Mouse (Mus musculus): ENCODE results near the gene Dennd5b. TPM values are rescaled to one million over a fixed set of nuclear protein-coding genes. Genes with fewer than 3 reads are reported as not detected.

Gene Dennd5b
- polyA plus RNA-seq, 1 experiment from 2014 or later, result 12.1 TPM

- no peak overlapping the region for H3K4me3 ChIP-seq (ENCODE audit: low read depth, low read length)
- H3K36me3 ChIP-seq (ENCODE audit: control insufficient read depth, insufficient read depth, low read length), result no peaks in the 10 kb centered on the region; the same call in 1 of the 2 replicates
- H3K27me3 ChIP-seq (ENCODE audit: control insufficient read depth, insufficient read depth, low read length), result no peaks in the 10 kb centered on the region
- no peak overlapping the region for H3K9ac ChIP-seq (replicated peaks; ENCODE audit: low read depth, low read length)
- no peak for ATAC-seq (ENCODE audit: insufficient number of reproducible peaks, insufficient read depth, low FRiP score, low read depth)
- no peak overlapping the region for H3K27ac ChIP-seq (ENCODE audit: low read length)
- H3K4me1 ChIP-seq (ENCODE audit: control insufficient read depth, insufficient read depth, low read length), result no peaks in the 10 kb centered on the region
- WGBS, result 79% methylated on average over 5 of the region's 5 CpGs
- H3K4me2 ChIP-seq (replicated peaks; ENCODE audit: low read depth, low read length), result no peak overlapping the region
- no peaks in the 10 kb centered on the region for H3K9me3 ChIP-seq (ENCODE audit: control insufficient read depth, low read depth, low read length)
Measured at GRCm38 (mm10) chr6:149018431-149018830, 83.0 kb downstream of the Dennd5b start.

- Histone ChIP-seq H3K9me3 (ENCODE audit: control insufficient read depth, low read depth, low read length) (no peaks in the 10 kb centered on the region), H3K9ac (replicated peaks; ENCODE audit: low read depth, low read length) (no peak overlapping the region), H3K27me3 (ENCODE audit: control insufficient read depth, insufficient read depth, low read length) (no peaks in the 10 kb centered on the region), H3K4me2 (replicated peaks; ENCODE audit: low read depth, low read length) (no peak overlapping the region), H3K4me3 (ENCODE audit: low read depth, low read length) (no peak overlapping the region), H3K36me3 (ENCODE audit: control insufficient read depth, insufficient read depth, low read length) (no peaks in the 10 kb centered on the region; the same call in 1 of the 2 replicates), H3K4me1 (ENCODE audit: control insufficient read depth, insufficient read depth, low read length) (no peaks in the 10 kb centered on the region), H3K27ac (ENCODE audit: low read length) (no peak overlapping the region)
- no peak for ATAC-seq (ENCODE audit: insufficient number of reproducible peaks, insufficient read depth, low FRiP score, low read depth)
Measured at GRCm38 (mm10) chr6:149010766-149011301, 90.6 kb downstream of the Dennd5b start.

- H3K36me3 ChIP-seq (ENCODE audit: control insufficient read depth, insufficient read depth, low read length), result peaks cover 17% of the 10 kb centered on the region
- H3K9me3 ChIP-seq (ENCODE audit: control insufficient read depth, low read depth, low read length), result no peaks in the 10 kb centered on the region
- no peak for ATAC-seq (ENCODE audit: insufficient number of reproducible peaks, insufficient read depth, low FRiP score, low read depth)
- 86% methylated on average over 7 of the region's 7 CpGs for WGBS
- H3K9ac ChIP-seq (replicated peaks; ENCODE audit: low read depth, low read length), result no peak overlapping the region
- no peaks in the 10 kb centered on the region for H3K4me1 ChIP-seq (ENCODE audit: control insufficient read depth, insufficient read depth, low read length)
- H3K4me3 ChIP-seq (ENCODE audit: low read depth, low read length), result no peak overlapping the region
- H3K27ac ChIP-seq (ENCODE audit: low read length), result no peak overlapping the region
- H3K27me3 ChIP-seq (ENCODE audit: control insufficient read depth, insufficient read depth, low read length), result no peaks in the 10 kb centered on the region
- no peak overlapping the region for H3K4me2 ChIP-seq (replicated peaks; ENCODE audit: low read depth, low read length)
Measured at GRCm38 (mm10) chr6:149005009-149005408, 96.5 kb downstream of the Dennd5b start.

- H3K4me2 ChIP-seq (replicated peaks; ENCODE audit: low read depth, low read length), result no peak overlapping the region
- no peaks in the 10 kb centered on the region for H3K9me3 ChIP-seq (ENCODE audit: control insufficient read depth, low read depth, low read length)
- H3K9ac ChIP-seq (replicated peaks; ENCODE audit: low read depth, low read length), result no peak overlapping the region
- H3K4me3 ChIP-seq (ENCODE audit: low read depth, low read length), result no peak overlapping the region
- ATAC-seq (ENCODE audit: insufficient number of reproducible peaks, insufficient read depth, low FRiP score, low read depth), result no peak
- peaks cover 2% of the 10 kb centered on the region; the same call in 1 of the 2 replicates for H3K36me3 ChIP-seq (ENCODE audit: control insufficient read depth, insufficient read depth, low read length)
- H3K4me1 ChIP-seq (ENCODE audit: control insufficient read depth, insufficient read depth, low read length), result peaks cover 4% of the 10 kb centered on the region; the same call in 1 of the 2 replicates
- no peaks in the 10 kb centered on the region for H3K27me3 ChIP-seq (ENCODE audit: control insufficient read depth, insufficient read depth, low read length)
- H3K27ac ChIP-seq (ENCODE audit: low read length), result no peak overlapping the region
- WGBS, result 61% methylated on average over 5 of the region's 5 CpGs
Measured at GRCm38 (mm10) chr6:148994327-148994999, 107.0 kb downstream of the Dennd5b start.

GRCm38 (mm10) chr6:148993117-148994077 lies 108.1 kb downstream of the Dennd5b start:
- Histone ChIP-seq H3K4me1 (ENCODE audit: control insufficient read depth, insufficient read depth, low read length) (peaks cover 4% of the 10 kb centered on the region; the same call in 1 of the 2 replicates), H3K27me3 (ENCODE audit: control insufficient read depth, insufficient read depth, low read length) (no peaks in the 10 kb centered on the region), H3K9me3 (ENCODE audit: control insufficient read depth, low read depth, low read length) (no peaks in the 10 kb centered on the region), H3K9ac (replicated peaks; ENCODE audit: low read depth, low read length) (no peak overlapping the region), H3K27ac (ENCODE audit: low read length) (no peak overlapping the region), H3K36me3 (ENCODE audit: control insufficient read depth, insufficient read depth, low read length) (peaks cover 2% of the 10 kb centered on the region; the same call in 1 of the 2 replicates), H3K4me2 (replicated peaks; ENCODE audit: low read depth, low read length) (no peak overlapping the region), H3K4me3 (ENCODE audit: low read depth, low read length) (no peak overlapping the region)
- 34% methylated on average over 9 of the region's 9 CpGs for WGBS
- peak; percentile 65 for ATAC-seq (ENCODE audit: insufficient number of reproducible peaks, insufficient read depth, low FRiP score, low read depth)

- Histone ChIP-seq H3K27me3 (ENCODE audit: control insufficient read depth, insufficient read depth, low read length) (no peaks in the 10 kb centered on the region), H3K9me3 (ENCODE audit: control insufficient read depth, low read depth, low read length) (no peaks in the 10 kb centered on the region), H3K27ac (ENCODE audit: low read length) (no peak overlapping the region; the same call in 1 of the 2 replicates), H3K4me3 (ENCODE audit: low read depth, low read length) (no peak overlapping the region), H3K4me1 (ENCODE audit: control insufficient read depth, insufficient read depth, low read length) (peaks cover 4% of the 10 kb centered on the region; the same call in 1 of the 2 replicates), H3K4me2 (replicated peaks; ENCODE audit: low read depth, low read length) (no peak overlapping the region), H3K36me3 (ENCODE audit: control insufficient read depth, insufficient read depth, low read length) (no peaks in the 10 kb centered on the region; the same call in 1 of the 2 replicates), H3K9ac (replicated peaks; ENCODE audit: low read depth, low read length) (no peak overlapping the region)
- WGBS, result 48% methylated on average over 4 of the region's 4 CpGs
- peak; percentile 53; the same call in 1 of the 2 replicates for ATAC-seq (ENCODE audit: insufficient number of reproducible peaks, insufficient read depth, low FRiP score, low read depth)
Measured at GRCm38 (mm10) chr6:148992373-148993116, 108.9 kb downstream of the Dennd5b start.

- Histone ChIP-seq H3K9me3 (ENCODE audit: control insufficient read depth, low read depth, low read length) (no peaks in the 10 kb centered on the region), H3K36me3 (ENCODE audit: control insufficient read depth, insufficient read depth, low read length) (no peaks in the 10 kb centered on the region), H3K4me3 (ENCODE audit: low read depth, low read length) (no peak overlapping the region), H3K4me1 (ENCODE audit: control insufficient read depth, insufficient read depth, low read length) (peaks cover 4% of the 10 kb centered on the region; the same call in 1 of the 2 replicates), H3K27ac (ENCODE audit: low read length) (no peak overlapping the region), H3K27me3 (ENCODE audit: control insufficient read depth, insufficient read depth, low read length) (no peaks in the 10 kb centered on the region), H3K4me2 (replicated peaks; ENCODE audit: low read depth, low read length) (no peak overlapping the region), H3K9ac (replicated peaks; ENCODE audit: low read depth, low read length) (no peak overlapping the region)
- 49% methylated on average over 6 of the region's 6 CpGs for WGBS
- ATAC-seq (ENCODE audit: insufficient number of reproducible peaks, insufficient read depth, low FRiP score, low read depth), result no peak
Measured at GRCm38 (mm10) chr6:148991660-148992372, 109.7 kb downstream of the Dennd5b start.
